Mouse (Mus musculus) hindbrain, embryonic 16.5 days (tissue): ENCODE measurements around the gene Rad23b. TPM values are rescaled to one million over a fixed set of nuclear protein-coding genes. Genes with fewer than 3 reads are reported as not detected.

Experiments used
- ATAC-seq: fragments of 200-750 bp; cut with Nextera tagmentation; 2 replicates; pipeline ENCODE4 v1.8.0; 2017; ENCODE audit warnings: moderate TSS enrichment, moderate library complexity
- H3K27ac ChIP-seq: fragments of 300-500 bp; sonication (generic); 2 replicates; pipeline ENCODE4 v1.5.1; 2014; ENCODE audit warnings: low read depth, mild to moderate bottlenecking, control low read depth, low read length, moderate library complexity
- H3K27me3 ChIP-seq: fragments of 300-500 bp; sonication (generic); replicated peaks from 2 replicates; pipeline ENCODE4 v1.6.1; 2014; ENCODE audit warnings: low read length; ENCODE audit not compliant: control insufficient read depth, insufficient read depth
- H3K36me3 ChIP-seq: fragments of 300-500 bp; sonication (generic); 2 replicates; pipeline ENCODE4 v1.6.1; 2014; ENCODE audit warnings: mild to moderate bottlenecking, low read length, moderate library complexity, mixed read lengths; ENCODE audit not compliant: control insufficient read depth, insufficient read depth
- H3K4me1 ChIP-seq: fragments of 300-500 bp; sonication (generic); 2 replicates; pipeline ENCODE4 v1.6.1; 2014; ENCODE audit warnings: low read depth, low read length; ENCODE audit not compliant: control insufficient read depth, insufficient read depth
- H3K4me2 ChIP-seq: fragments of 300-500 bp; sonication (generic); 2 replicates; pipeline ENCODE4 v1.6.1; 2014; ENCODE audit warnings: mild to moderate bottlenecking, low read length, control low read depth, moderate library complexity
- H3K4me3 ChIP-seq: fragments of 300-500 bp; sonication (generic); 2 replicates; pipeline ENCODE4 v1.5.1; 2014; ENCODE audit warnings: mild to moderate bottlenecking, low read length, control low read depth, moderate library complexity
- H3K9ac ChIP-seq: fragments of 300-500 bp; sonication (generic); 2 replicates; pipeline ENCODE4 v1.6.1; 2014; ENCODE audit warnings: low read depth, mild to moderate bottlenecking, control low read depth, low read length, moderate library complexity
- H3K9me3 ChIP-seq: fragments of 300-500 bp; sonication (generic); 2 replicates; pipeline ENCODE4 v1.6.1; 2014; ENCODE audit warnings: mild to moderate bottlenecking, low read length, moderate library complexity; ENCODE audit not compliant: control insufficient read depth
- WGBS: fragments of 180-500 bp; shearing (Covaris S2); extraction: QIAGEN DNeasy Blood & Tissue Kit; methylation state at CpG from one replicate; pipeline ENCODE4 v1.1.7; 2014; 5-methylcytosine and 5-hydroxymethylcytosine counted together
- polyA plus RNA-seq: library from polyadenylated mRNA; unstranded; fragments of >200 nt; fragmentation: Nextera tagmentation; extraction: Ambion mirVana; gene quantifications from 2 replicates; pipeline ENCODE4 v1.2.1, GENCODE M21; 2015

Rad23b gene
- polyA plus RNA-seq, 1 experiment from 2014 or later: 85.4 TPM

GRCm38 (mm10) chr4:55370127-55370526 is 20.3 kb downstream of the Rad23b start:
- no peak overlapping the region for H3K4me2 ChIP-seq
- ATAC-seq: no peak
- no peaks in the 10 kb centered on the region for H3K27me3 ChIP-seq
- H3K4me3 ChIP-seq: no peak overlapping the region
- no peak overlapping the region for H3K9ac ChIP-seq
- H3K4me1 ChIP-seq: no peaks in the 10 kb centered on the region
- peaks cover 6% of the 10 kb centered on the region for H3K36me3 ChIP-seq
- no peaks in the 10 kb centered on the region for H3K9me3 ChIP-seq
- no peak overlapping the region for H3K27ac ChIP-seq
- WGBS: 92% methylated on average over 3 of the region's 3 CpGs

GRCm38 (mm10) chr4:55371355-55371754 is 21.5 kb downstream of the Rad23b start:
- no peak for ATAC-seq
- Histone ChIP-seq H3K27me3 (no peaks in the 10 kb centered on the region), H3K9me3 (no peaks in the 10 kb centered on the region), H3K9ac (no peak overlapping the region), H3K4me2 (no peak overlapping the region), H3K4me1 (no peaks in the 10 kb centered on the region), H3K27ac (no peak overlapping the region), H3K36me3 (peaks cover 6% of the 10 kb centered on the region), H3K4me3 (no peak overlapping the region)
- WGBS: 82% methylated on average over 7 of the region's 7 CpGs

GRCm38 (mm10) chr4:55382350-55382749 is 32.5 kb downstream of the Rad23b start:
- ATAC-seq: no peak
- WGBS: 84% methylated on average over 2 of the region's 2 CpGs

GRCm38 (mm10) chr4:55386768-55387167 is 36.9 kb downstream of the Rad23b start:
- Histone ChIP-seq H3K4me2 (no peak overlapping the region), H3K27me3 (no peaks in the 10 kb centered on the region), H3K27ac (no peak overlapping the region), H3K9me3 (no peaks in the 10 kb centered on the region), H3K9ac (no peak overlapping the region), H3K4me1 (no peaks in the 10 kb centered on the region), H3K4me3 (no peak overlapping the region), H3K36me3 (peaks cover 17% of the 10 kb centered on the region)
- ATAC-seq: no peak
- 70% methylated on average over 2 of the region's 2 CpGs for WGBS

More at GRCm38 (mm10) chr4:55382350-55382749, 32.5 kb downstream of the Rad23b start:
- Histone ChIP-seq H3K9me3 (no peaks in the 10 kb centered on the region), H3K27ac (no peak overlapping the region), H3K9ac (no peak overlapping the region), H3K27me3 (no peaks in the 10 kb centered on the region), H3K4me3 (no peak overlapping the region), H3K36me3 (peaks cover 21% of the 10 kb centered on the region; the same call in 1 of the 2 replicates), H3K4me1 (no peaks in the 10 kb centered on the region), H3K4me2 (no peak overlapping the region)

GRCm38 (mm10) chr4:55391480-55391879 is 41.6 kb downstream of the Rad23b start:
- Histone ChIP-seq H3K9ac (no peak overlapping the region), H3K27me3 (no peaks in the 10 kb centered on the region), H3K9me3 (no peaks in the 10 kb centered on the region), H3K27ac (no peak overlapping the region), H3K4me1 (no peaks in the 10 kb centered on the region), H3K4me2 (no peak overlapping the region), H3K4me3 (no peak overlapping the region), H3K36me3 (peaks cover 6% of the 10 kb centered on the region)
- no peak for ATAC-seq
- 100% methylated on average over 1 of the region's 1 CpGs for WGBS

GRCm38 (mm10) chr4:55392445-55392844 is 42.6 kb downstream of the Rad23b start:
- ATAC-seq: no peak
- no peak overlapping the region for H3K4me3 ChIP-seq
- H3K27ac ChIP-seq: no peak overlapping the region
- H3K4me1 ChIP-seq: no peaks in the 10 kb centered on the region
- peaks cover 6% of the 10 kb centered on the region for H3K36me3 ChIP-seq
- H3K4me2 ChIP-seq: no peak overlapping the region
- H3K9me3 ChIP-seq: no peaks in the 10 kb centered on the region
- no peak overlapping the region for H3K9ac ChIP-seq
- 97% methylated on average over 7 of the region's 7 CpGs for WGBS
- no peaks in the 10 kb centered on the region for H3K27me3 ChIP-seq

GRCm38 (mm10) chr4:55397911-55398762 is 48.3 kb downstream of the Rad23b start:
- Histone ChIP-seq H3K4me2 (peak overlapping the region; percentile 23; the same call in 1 of the 2 replicates), H3K27ac (no peak overlapping the region), H3K36me3 (no peaks in the 10 kb centered on the region), H3K4me1 (no peaks in the 10 kb centered on the region), H3K4me3 (no peak overlapping the region), H3K9ac (no peak overlapping the region), H3K9me3 (no peaks in the 10 kb centered on the region), H3K27me3 (no peaks in the 10 kb centered on the region)
- 47% methylated on average over 17 of the region's 17 CpGs for WGBS
- ATAC-seq: peak; percentile 61; the same call in 1 of the 2 replicates

- no peaks in the 10 kb centered on the region for H3K27me3 ChIP-seq
- no peak overlapping the region for H3K4me2 ChIP-seq
- ATAC-seq: 0 out of 2 replicates have a peak, but pooled peaks have one; percentile 7
- no peak overlapping the region for H3K27ac ChIP-seq
- no peaks in the 10 kb centered on the region for H3K36me3 ChIP-seq
- H3K4me3 ChIP-seq: no peak overlapping the region
- WGBS: 91% methylated on average over 11 of the region's 11 CpGs
- no peaks in the 10 kb centered on the region for H3K9me3 ChIP-seq
- no peaks in the 10 kb centered on the region for H3K4me1 ChIP-seq
- no peak overlapping the region for H3K9ac ChIP-seq
Measured at GRCm38 (mm10) chr4:55398901-55399300, 49.1 kb downstream of the Rad23b start.

GRCm38 (mm10) chr4:55405329-55405728 is 55.5 kb downstream of the Rad23b start:
- WGBS: 22% methylated on average over 3 of the region's 3 CpGs
- Histone ChIP-seq H3K9me3 (no peaks in the 10 kb centered on the region), H3K4me2 (no peak overlapping the region), H3K27me3 (no peaks in the 10 kb centered on the region), H3K9ac (no peak overlapping the region), H3K4me1 (no peaks in the 10 kb centered on the region), H3K27ac (no peak overlapping the region), H3K36me3 (no peaks in the 10 kb centered on the region), H3K4me3 (no peak overlapping the region)
- no peak for ATAC-seq
